Mouse (Mus musculus) erythroblast, embryonic 14.5 days (primary cell): Measurements from ENCODE around the gene Hist2h2ab. TPM values are rescaled to one million over a fixed set of nuclear protein-coding genes. Genes with fewer than 3 reads are reported as not detected.
"Not testable (repeated sequence)": the region's sequence is repeated elsewhere in the genome, so short reads cannot be mapped to it uniquely, and the experiment has no call there.

Source experiments
- H3K27me3 ChIP-seq: 2 replicates; pipeline ENCODE4 v1.6.1; 2012; ENCODE audit warnings: inconsistent platforms; ENCODE audit not compliant: control insufficient read depth
- H3K36me3 ChIP-seq: 2 replicates; pipeline ENCODE4 v1.6.1; 2012; ENCODE audit warnings: mild to moderate bottlenecking, inconsistent platforms; ENCODE audit not compliant: control insufficient read depth
- H3K4me1 ChIP-seq: 2 replicates; pipeline ENCODE4 v1.6.1; 2012; ENCODE audit warnings: inconsistent platforms; ENCODE audit not compliant: control insufficient read depth
- H3K4me3 ChIP-seq: replicated peaks from 2 replicates; pipeline ENCODE3; 2012; ENCODE audit warnings: moderate library complexity, mild to moderate bottlenecking, inconsistent platforms
- H3K9me3 ChIP-seq: 2 replicates; pipeline ENCODE4 v1.6.1; 2012; ENCODE audit warnings: low read length, inconsistent platforms, mixed read lengths; ENCODE audit not compliant: control insufficient read depth
- GATA1 ChIP-seq: IDR thresholded peaks from 2 replicates; pipeline ENCODE4 v1.6.1; 2012; ENCODE audit warnings: low read length, inconsistent platforms, mixed read lengths
- TAL1 ChIP-seq: IDR thresholded peaks from 3 replicates; pipeline ENCODE4 v1.6.1; 2012; ENCODE audit warnings: low read length, inconsistent platforms, mixed read lengths
- polyA plus RNA-seq: library from polyadenylated mRNA; stranded (reverse); fragments of >175 nt; gene quantifications from 2 replicates; pipeline ENCODE4 v1.2.3, GENCODE M21; 2012

Hist2h2ab gene
- 0.39 TPM in 1 of 2 replicates, not detected in the other for polyA plus RNA-seq

DNA sequence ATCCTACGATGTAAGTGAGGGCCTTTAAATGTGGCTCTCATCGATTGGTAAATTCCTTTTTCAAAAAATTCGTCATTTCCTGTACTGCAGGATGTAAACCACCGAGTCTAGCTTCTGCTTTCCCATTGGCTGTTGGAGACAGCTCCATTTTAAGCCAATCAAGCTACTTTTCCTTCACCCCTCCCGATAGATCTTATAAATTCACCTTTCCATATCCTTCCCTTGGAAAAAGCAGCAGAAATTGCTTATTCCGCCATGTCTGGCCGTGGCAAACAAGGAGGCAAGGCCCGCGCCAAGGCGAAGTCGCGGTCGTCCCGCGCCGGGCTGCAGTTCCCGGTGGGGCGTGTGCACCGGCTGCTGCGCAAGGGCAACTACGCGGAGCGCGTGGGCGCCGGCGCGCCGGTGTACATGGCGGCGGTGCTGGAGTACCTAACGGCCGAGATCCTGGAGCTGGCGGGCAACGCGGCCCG, at the start of gene Hist2h2ab, which contains the start of gene Bola1:
Gene Hist2h2ab, plus strand, starts transcription at position 205 of the 470 bp plus-strand sequence.
Gene Bola1, minus strand, starts transcription at position 49 of the 470 bp plus-strand sequence.
- no peak for TF ChIP-seq GATA1
- TF ChIP-seq TAL1, result no peak
- no peaks in the 10 kb centered on the region for H3K27me3 ChIP-seq
- H3K4me3 ChIP-seq, result peak within 1 kb of the TSS; percentile 83
- H3K9me3 ChIP-seq, result no peaks in the 10 kb centered on the region
- H3K36me3 ChIP-seq, result peaks cover 16% of the 10 kb centered on the region
- peaks cover 66% of the 10 kb centered on the region for H3K4me1 ChIP-seq

- H3K27me3 ChIP-seq, result no peaks in the 10 kb centered on the region; the same call in 1 of the 2 replicates
- TF ChIP-seq GATA1 (no peak), TAL1 (no peak)
- peaks cover 26% of the 10 kb centered on the region for H3K36me3 ChIP-seq
- H3K4me1 ChIP-seq, result peaks cover 43% of the 10 kb centered on the region
- no peaks in the 10 kb centered on the region for H3K9me3 ChIP-seq
- no peak overlapping the region for H3K4me3 ChIP-seq
These were observed 49.4 kb upstream of the Hist2h2ab start for GRCm38 (mm10) chr3:96170276-96170675.

- peak overlapping the region; percentile 98 for H3K4me3 ChIP-seq
- no peaks in the 10 kb centered on the region; the same call in 1 of the 2 replicates for H3K27me3 ChIP-seq
- no peaks in the 10 kb centered on the region for H3K9me3 ChIP-seq
- TF ChIP-seq GATA1 (no peak), TAL1 (no peak)
- peaks cover 34% of the 10 kb centered on the region for H3K36me3 ChIP-seq
- peaks cover 44% of the 10 kb centered on the region for H3K4me1 ChIP-seq
These were observed 48.6 kb upstream of the Hist2h2ab start for GRCm38 (mm10) chr3:96170976-96171545.

- Histone ChIP-seq H3K27me3 (no peaks in the 10 kb centered on the region), H3K36me3 (peaks cover 40% of the 10 kb centered on the region), H3K4me1 (peaks cover 44% of the 10 kb centered on the region), H3K9me3 (no peaks in the 10 kb centered on the region), H3K4me3 (peak overlapping the region; percentile 98)
- no peak for TF ChIP-seq TAL1
- TF ChIP-seq GATA1, result no peak
These were observed 48.0 kb upstream of the Hist2h2ab start for GRCm38 (mm10) chr3:96171583-96172196.

- peaks cover 47% of the 10 kb centered on the region for H3K36me3 ChIP-seq
- H3K27me3 ChIP-seq, result no peaks in the 10 kb centered on the region
These were observed 47.2 kb upstream of the Hist2h2ab start, which contains the start of gene Sf3b4 for GRCm38 (mm10) chr3:96172197-96173178. Gene Sf3b4 (plus strand): TSS chr3:96172332.

GRCm38 (mm10) chr3:96173185-96173584, 46.5 kb upstream of the Hist2h2ab start:
- H3K4me3 ChIP-seq, result peak overlapping the region; percentile 98
- H3K36me3 ChIP-seq, result peaks cover 54% of the 10 kb centered on the region
- no peaks in the 10 kb centered on the region for H3K27me3 ChIP-seq
- no peaks in the 10 kb centered on the region for H3K9me3 ChIP-seq
- H3K4me1 ChIP-seq, result peaks cover 44% of the 10 kb centered on the region
- TF ChIP-seq TAL1 (no peak), GATA1 (no peak)

More at GRCm38 (mm10) chr3:96172197-96173178, 47.2 kb upstream of the Hist2h2ab start, which contains the start of gene Sf3b4:
- no peak for TF ChIP-seq GATA1
- TF ChIP-seq TAL1, result no peak
- H3K4me1 ChIP-seq, result peaks cover 44% of the 10 kb centered on the region
- no peaks in the 10 kb centered on the region for H3K9me3 ChIP-seq
- H3K4me3 ChIP-seq, result peak within 1 kb of the TSS; percentile 98

GRCm38 (mm10) chr3:96174042-96174441, 45.6 kb upstream of the Hist2h2ab start:
- peaks cover 42% of the 10 kb centered on the region for H3K4me1 ChIP-seq

DNA sequence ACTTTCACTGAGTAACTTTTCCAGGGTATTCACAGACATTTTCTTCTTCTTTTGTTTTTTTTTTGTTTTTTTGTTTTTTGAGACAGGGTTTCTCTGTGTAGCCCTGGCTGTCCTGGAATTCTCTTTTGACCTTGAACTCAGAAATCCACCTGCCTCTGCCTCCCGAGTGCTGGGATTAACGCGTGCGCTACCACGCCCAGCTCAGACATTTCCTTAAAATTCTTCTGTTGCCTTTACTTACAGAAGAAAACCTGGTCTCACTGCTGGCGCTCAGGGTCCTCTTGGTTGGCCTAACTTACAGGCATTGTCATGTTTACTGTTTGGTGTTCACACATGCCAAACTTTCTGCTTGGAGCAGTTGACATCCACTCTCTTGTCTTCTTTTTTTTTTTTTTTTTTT, 44.4 kb upstream of the Hist2h2ab start:
- Histone ChIP-seq H3K4me3 (no peak overlapping the region), H3K36me3 (peaks cover 60% of the 10 kb centered on the region), H3K9me3 (no peaks in the 10 kb centered on the region), H3K27me3 (peaks cover 2% of the 10 kb centered on the region), H3K4me1 (peaks cover 41% of the 10 kb centered on the region)
- TF ChIP-seq GATA1 (no peak), TAL1 (no peak)

More at GRCm38 (mm10) chr3:96174042-96174441, 45.6 kb upstream of the Hist2h2ab start:
- H3K27me3 ChIP-seq, H3K9me3 ChIP-seq: not testable (repeated sequence)
- Histone ChIP-seq H3K4me3 (peak overlapping the region; percentile 49), H3K36me3 (peaks cover 62% of the 10 kb centered on the region)

GRCm38 (mm10) chr3:96178427-96178826, 41.2 kb upstream of the Hist2h2ab start:
- no peak overlapping the region for H3K4me3 ChIP-seq
- peaks cover 34% of the 10 kb centered on the region for H3K27me3 ChIP-seq
- H3K36me3 ChIP-seq, result peaks cover 56% of the 10 kb centered on the region
- peaks cover 28% of the 10 kb centered on the region for H3K4me1 ChIP-seq
- no peaks in the 10 kb centered on the region for H3K9me3 ChIP-seq
- TF ChIP-seq TAL1, result no peak
- no peak for TF ChIP-seq GATA1
